Mouse (Mus musculus) megakaryocyte, embryonic 14.5 days (primary cell): ENCODE data around the gene Cacna2d4. TPM values are rescaled to one million over a fixed set of nuclear protein-coding genes. Genes with fewer than 3 reads are reported as not detected.

Experiments
- H3K27me3 ChIP-seq: replicated peaks from 2 replicates; pipeline ENCODE3; 2012; ENCODE audit warnings: inconsistent platforms
- H3K36me3 ChIP-seq: replicated peaks from 2 replicates; pipeline ENCODE3; 2012; ENCODE audit warnings: low read length, inconsistent platforms, mixed read lengths
- H3K4me1 ChIP-seq: 2 replicates; pipeline ENCODE4 v1.6.1; 2012; ENCODE audit warnings: inconsistent platforms
- H3K4me3 ChIP-seq: replicated peaks from 2 replicates; pipeline ENCODE3; 2012; ENCODE audit warnings: moderate library complexity, mild to moderate bottlenecking, inconsistent platforms
- H3K9me3 ChIP-seq: 2 replicates; pipeline ENCODE4 v1.6.1; 2012; ENCODE audit warnings: inconsistent platforms
- FLI1 ChIP-seq: IDR thresholded peaks from 2 replicates; pipeline ENCODE4 v1.6.1; 2012; ENCODE audit warnings: low read length, inconsistent platforms, mixed read lengths
- GATA1 ChIP-seq: IDR thresholded peaks from 3 replicates; pipeline ENCODE4 v1.6.1; 2012; ENCODE audit warnings: mixed read lengths, low read length, inconsistent platforms, borderline replicate concordance
- polyA plus RNA-seq: library from polyadenylated mRNA; stranded (reverse); fragments of >175 nt; gene quantifications from 2 replicates; pipeline ENCODE4 v1.2.3, GENCODE M21; 2012; ENCODE audit warnings: low replicate concordance; ENCODE audit not compliant: insufficient read depth

Gene Cacna2d4
- polyA plus RNA-seq, 1 experiment: 0.08 TPM

DNA sequence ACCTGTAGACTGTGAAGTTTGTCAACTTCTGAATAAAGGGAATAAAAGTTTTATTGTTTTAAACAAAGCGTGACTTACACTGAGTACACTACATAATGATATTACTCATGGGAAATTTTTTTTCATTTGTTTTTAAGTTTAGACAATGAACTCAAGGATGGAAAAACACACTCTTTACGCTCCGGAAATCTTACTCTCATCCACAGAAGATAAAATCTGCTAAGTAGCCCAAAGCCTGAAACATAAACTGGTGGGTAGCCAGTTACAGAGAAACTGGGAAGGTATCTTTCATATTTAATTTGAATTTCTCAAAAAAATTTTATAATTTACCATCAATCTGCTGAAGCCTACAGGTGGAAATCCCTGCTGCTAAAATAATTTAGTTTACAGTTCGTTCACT, 150.1 kb downstream of the Cacna2d4 start:
- peaks cover 60% of the 10 kb centered on the region for H3K4me1 ChIP-seq
- TF ChIP-seq GATA1 (no peak), FLI1 (no peak)
- H3K4me3 ChIP-seq: peak overlapping the region; percentile 11
- H3K27me3 ChIP-seq: no peaks in the 10 kb centered on the region
- no peaks in the 10 kb centered on the region for H3K9me3 ChIP-seq
- peaks cover 32% of the 10 kb centered on the region for H3K36me3 ChIP-seq

DNA sequence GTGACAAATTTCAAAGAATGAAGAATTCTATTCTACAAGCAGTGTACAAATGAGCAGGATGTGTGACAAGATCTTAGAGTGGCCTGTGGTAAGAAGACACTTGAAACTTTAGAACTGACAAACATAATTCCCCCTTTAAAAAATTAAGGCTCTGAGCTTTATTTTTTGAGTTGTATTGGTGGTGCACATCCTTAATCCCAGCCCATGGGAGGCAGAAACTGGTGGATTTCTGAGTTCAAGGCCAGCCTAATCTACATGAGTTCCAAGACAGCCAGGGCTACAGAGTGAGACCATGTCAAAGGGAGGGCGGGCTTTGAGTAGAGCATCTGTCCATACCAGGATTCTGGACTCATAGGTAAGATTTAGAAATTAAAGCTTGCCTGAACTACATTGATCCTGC, 150.5 kb downstream of the Cacna2d4 start:
- Histone ChIP-seq H3K36me3 (peaks cover 32% of the 10 kb centered on the region), H3K9me3 (no peaks in the 10 kb centered on the region), H3K27me3 (no peaks in the 10 kb centered on the region), H3K4me1 (peaks cover 60% of the 10 kb centered on the region), H3K4me3 (peak overlapping the region; percentile 95)
- TF ChIP-seq GATA1 (no peak), FLI1 (no peak)

DNA sequence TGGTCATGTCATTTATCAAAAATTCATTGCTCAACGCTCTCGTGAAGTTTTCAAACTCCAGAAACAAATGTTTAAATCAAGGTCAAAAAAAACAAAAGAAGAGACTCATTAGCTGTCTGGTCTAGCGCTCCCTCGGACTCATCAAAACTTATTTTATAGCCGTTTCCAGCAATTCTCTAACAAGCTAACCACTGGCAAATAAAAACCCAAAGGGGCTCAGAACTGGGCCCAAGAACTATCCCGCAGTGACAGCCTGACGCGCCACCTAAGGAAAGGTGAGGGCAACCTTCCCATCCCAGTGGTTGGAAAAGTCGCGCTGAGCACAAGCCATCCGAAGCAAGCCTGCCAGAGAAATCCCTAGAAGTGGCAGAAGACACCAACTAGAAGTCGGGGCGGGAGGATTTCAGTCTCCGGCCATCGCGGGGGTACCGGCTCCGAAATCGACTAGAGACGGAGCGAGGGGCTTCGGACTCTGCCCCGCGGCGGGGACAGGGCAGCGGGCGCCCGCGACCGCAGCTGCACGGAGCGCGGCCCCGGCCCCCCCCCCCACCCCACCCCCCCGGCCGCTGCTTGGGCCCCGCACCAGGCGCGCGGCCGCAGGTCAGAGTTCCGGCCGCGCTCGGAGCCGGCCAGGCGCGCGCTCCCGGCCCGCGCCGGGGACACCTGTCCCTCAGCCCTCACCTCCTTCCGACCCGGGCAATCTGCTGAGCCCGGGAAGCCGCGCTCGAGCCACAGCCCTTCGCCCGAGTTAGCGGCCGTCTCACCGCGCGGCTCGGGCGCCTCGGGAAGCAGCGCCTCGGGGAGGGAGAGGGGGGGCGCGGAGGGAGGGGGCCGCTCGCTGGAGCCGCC, 151.7 kb downstream of the Cacna2d4 start:
- H3K27me3 ChIP-seq: no peaks in the 10 kb centered on the region
- H3K9me3 ChIP-seq: no peaks in the 10 kb centered on the region
- H3K36me3 ChIP-seq: peaks cover 21% of the 10 kb centered on the region
- TF ChIP-seq GATA1 (no peak), FLI1 (no peak)
- H3K4me1 ChIP-seq: peaks cover 56% of the 10 kb centered on the region
- H3K4me3 ChIP-seq: peak overlapping the region; percentile 95

- Histone ChIP-seq H3K27me3 (no peaks in the 10 kb centered on the region), H3K36me3 (peaks cover 15% of the 10 kb centered on the region), H3K4me1 (peaks cover 56% of the 10 kb centered on the region), H3K4me3 (peak overlapping the region; percentile 95), H3K9me3 (no peaks in the 10 kb centered on the region)
- TF ChIP-seq GATA1 (no peak), FLI1 (no peak)
These were observed 152.3 kb downstream of the Cacna2d4 start for GRCm38 (mm10) chr6:119388650-119389012.

- TF ChIP-seq GATA1 (no peak), FLI1 (no peak)
- H3K4me1 ChIP-seq: peaks cover 54% of the 10 kb centered on the region
- peak overlapping the region; percentile 95 for H3K4me3 ChIP-seq
- no peaks in the 10 kb centered on the region for H3K27me3 ChIP-seq
- H3K9me3 ChIP-seq: no peaks in the 10 kb centered on the region
- H3K36me3 ChIP-seq: peaks cover 11% of the 10 kb centered on the region
These were observed 152.8 kb downstream of the Cacna2d4 start for GRCm38 (mm10) chr6:119389089-119389488.

GRCm38 (mm10) chr6:119390728-119391127, 154.4 kb downstream of the Cacna2d4 start:
- H3K9me3 ChIP-seq: no peaks in the 10 kb centered on the region
- no peaks in the 10 kb centered on the region for H3K36me3 ChIP-seq
- no peaks in the 10 kb centered on the region for H3K27me3 ChIP-seq
- H3K4me3 ChIP-seq: peak overlapping the region; percentile 0
- peaks cover 52% of the 10 kb centered on the region for H3K4me1 ChIP-seq
- TF ChIP-seq GATA1 (no peak), FLI1 (no peak)

DNA sequence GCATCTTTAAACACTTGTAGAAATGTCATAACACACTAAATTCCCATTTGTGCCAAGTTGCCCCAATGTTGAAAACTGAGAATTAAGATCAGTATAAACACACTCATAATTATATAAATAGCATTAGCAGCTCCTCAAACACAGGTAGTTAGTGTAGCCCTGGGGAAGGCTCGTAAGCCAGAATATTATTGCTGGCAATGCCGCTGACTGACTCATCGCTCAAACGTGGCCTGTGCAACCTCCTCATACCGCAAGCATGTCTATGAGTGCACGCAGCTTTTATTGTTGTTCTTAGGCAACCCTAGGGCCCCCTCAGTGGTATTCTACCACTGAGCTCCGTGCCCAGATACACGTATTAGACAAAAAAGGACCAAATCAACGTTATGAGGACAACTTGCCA, 156.5 kb downstream of the Cacna2d4 start:
- no peaks in the 10 kb centered on the region for H3K27me3 ChIP-seq
- TF ChIP-seq FLI1: no peak
- no peak for TF ChIP-seq GATA1
- no peaks in the 10 kb centered on the region; the same call in 1 of the 2 replicates for H3K9me3 ChIP-seq
- H3K36me3 ChIP-seq: peaks cover 3% of the 10 kb centered on the region
- no peak overlapping the region for H3K4me3 ChIP-seq
- H3K4me1 ChIP-seq: peaks cover 46% of the 10 kb centered on the region

DNA sequence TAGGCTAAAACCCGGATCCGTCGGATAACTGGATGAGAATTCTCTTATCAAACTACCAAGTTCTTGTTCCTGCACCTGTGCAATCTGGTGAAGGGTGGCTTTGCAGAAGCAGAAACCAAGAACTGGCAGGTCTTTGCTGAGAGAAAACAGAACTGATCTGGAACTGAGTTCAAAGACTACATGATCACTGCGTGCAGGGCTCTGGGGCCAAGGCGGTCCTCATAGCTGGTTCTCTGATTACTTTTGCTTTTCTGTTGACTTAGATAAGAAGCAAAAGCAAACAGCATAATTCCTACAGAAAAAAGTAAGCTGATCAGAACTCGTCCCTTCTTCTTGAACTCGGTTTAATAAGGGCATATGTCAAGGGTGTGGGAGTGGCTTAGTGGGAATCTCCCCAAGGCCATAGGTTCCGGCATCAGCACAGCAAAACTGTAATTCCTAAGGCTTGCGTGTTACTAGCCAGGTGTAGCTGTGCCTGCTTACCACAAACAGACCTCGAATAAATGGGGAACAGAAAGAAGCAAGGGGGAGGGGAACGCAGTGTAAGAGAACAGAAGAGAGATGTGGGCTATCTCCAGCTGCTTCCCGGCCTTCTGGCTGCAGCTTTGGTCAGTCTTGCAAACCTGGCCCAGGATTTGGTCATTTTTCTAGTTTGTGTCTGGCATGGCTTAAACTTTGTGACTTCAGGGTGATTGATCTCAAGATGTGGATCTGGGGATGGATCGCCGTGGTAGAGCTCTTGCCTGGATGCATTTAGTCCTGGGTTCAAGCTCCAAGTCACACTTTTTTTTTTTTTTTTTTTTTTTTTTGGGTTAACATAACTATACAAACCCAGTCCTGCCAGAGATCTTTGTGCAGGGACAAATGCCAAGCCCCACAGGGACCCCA, 159.3 kb downstream of the Cacna2d4 start:
- Histone ChIP-seq H3K4me1 (peaks cover 44% of the 10 kb centered on the region), H3K4me3 (peak overlapping the region; percentile 87), H3K36me3 (peaks cover 3% of the 10 kb centered on the region), H3K9me3 (peaks cover 3% of the 10 kb centered on the region; the same call in 1 of the 2 replicates), H3K27me3 (no peaks in the 10 kb centered on the region)
- TF ChIP-seq FLI1: no peak
- TF ChIP-seq GATA1: no peak

GRCm38 (mm10) chr6:119396309-119396634, 159.9 kb downstream of the Cacna2d4 start:
- Histone ChIP-seq H3K27me3 (no peaks in the 10 kb centered on the region), H3K4me1 (peaks cover 38% of the 10 kb centered on the region), H3K36me3 (peaks cover 3% of the 10 kb centered on the region), H3K4me3 (peak overlapping the region; percentile 87), H3K9me3 (peaks cover 3% of the 10 kb centered on the region; the same call in 1 of the 2 replicates)
- no peak for TF ChIP-seq GATA1
- no peak for TF ChIP-seq FLI1

- H3K27me3 ChIP-seq: peaks cover 1% of the 10 kb centered on the region
- no peak for TF ChIP-seq FLI1
- no peak for TF ChIP-seq GATA1
- H3K4me1 ChIP-seq: peaks cover 47% of the 10 kb centered on the region
- H3K36me3 ChIP-seq: peaks cover 3% of the 10 kb centered on the region
- H3K4me3 ChIP-seq: no peak overlapping the region
- H3K9me3 ChIP-seq: peaks cover 3% of the 10 kb centered on the region; the same call in 1 of the 2 replicates
These were observed 163.0 kb downstream of the Cacna2d4 start for GRCm38 (mm10) chr6:119399371-119399770.
